Mouse (Mus musculus) MEL (cell line): Measurements from ENCODE around the gene Dnaic2. TPM values are rescaled to one million over a fixed set of nuclear protein-coding genes. Genes with fewer than 3 reads are reported as not detected.

ENCODE experiments used
- DNase-seq: peaks from one replicate; pipeline ENCODE4 v3.0.0; 2011; ENCODE audit warnings: low read depth, low spot score
- H3K27ac ChIP-seq: 2 replicates; pipeline ENCODE4 v1.5.1; 2012; ENCODE audit warnings: low read depth, mild to moderate bottlenecking, control low read depth, low read length, moderate library complexity; ENCODE audit not compliant: control insufficient read depth
- H3K27me3 ChIP-seq, 2 experiments: fragments of 150-350 bp in 1 of 2; sonication (generic) in 1 of 2; 2 replicates each; pipeline ENCODE4 v1.6.1; 2012; ENCODE audit warnings: low read length in 2 of 2, mild to moderate bottlenecking in 2 of 2, improper control_type of control experiment in 1 of 2, moderate library complexity in 1 of 2; ENCODE audit not compliant: insufficient read depth in 2 of 2, control insufficient read depth in 1 of 2
- H3K36me3 ChIP-seq, 2 experiments: 2 replicates each; pipeline ENCODE4 v1.6.1; 2012 to 2014; ENCODE audit warnings: low read length in 2 of 2, improper control_type of control experiment in 1 of 2, inconsistent platforms in 1 of 2, mild to moderate bottlenecking in 1 of 2; ENCODE audit not compliant: insufficient read depth in 2 of 2, control insufficient read depth in 1 of 2
- H3K4me1 ChIP-seq, 2 experiments: fragments of 150-350 bp in 1 of 2; sonication (generic) in 1 of 2; 2 replicates each; pipeline ENCODE4 v1.6.1; 2012; ENCODE audit warnings: low read length in 2 of 2, improper control_type of control experiment in 1 of 2, mild to moderate bottlenecking in 1 of 2; ENCODE audit not compliant: insufficient read depth in 2 of 2, control insufficient read depth in 1 of 2
- H3K4me3 ChIP-seq, 2 experiments: fragments of 150-350 bp in 1 of 2; sonication (generic) in 1 of 2; 2 replicates each; pipeline ENCODE4 v1.5.1; 2012; ENCODE audit warnings: low read depth in 2 of 2, low read length in 2 of 2, mild to moderate bottlenecking in 2 of 2, moderate library complexity in 2 of 2, control low read depth in 1 of 2, improper control_type of control experiment in 1 of 2; ENCODE audit not compliant: control insufficient read depth in 1 of 2, insufficient read depth in 1 of 2
- H3K79me2 ChIP-seq: 2 replicates; pipeline ENCODE4 v1.6.1; 2012; ENCODE audit warnings: mild to moderate bottlenecking, low read length, moderate library complexity; ENCODE audit not compliant: control insufficient read depth, poor library complexity, insufficient read depth
- H3K9ac ChIP-seq: 2 replicates; pipeline ENCODE4 v1.6.1; 2012; ENCODE audit warnings: low read depth, mild to moderate bottlenecking, control low read depth, low read length, moderate library complexity; ENCODE audit not compliant: control insufficient read depth, poor library complexity, severe bottlenecking
- H3K9me3 ChIP-seq: fragments of 150-350 bp; sonication (generic); replicated peaks from 2 replicates; pipeline ENCODE4 v1.6.1; 2012; ENCODE audit warnings: mild to moderate bottlenecking, low read length, improper control_type of control experiment, moderate library complexity; ENCODE audit not compliant: insufficient read depth
- BHLHE40 ChIP-seq: IDR thresholded peaks from 2 replicates; pipeline ENCODE4 v1.6.1; 2012; ENCODE audit warnings: low read depth, mild to moderate bottlenecking, inconsistent platforms, low read length, improper control_type of control experiment, borderline replicate concordance
- CHD2 ChIP-seq: IDR thresholded peaks from 2 replicates; pipeline ENCODE4 v1.6.1; 2011; ENCODE audit warnings: low read length, improper control_type of control experiment
- EP300 ChIP-seq, 2 experiments: IDR thresholded peaks; 2 replicates each; pipeline ENCODE4 v1.6.1; 2011; ENCODE audit warnings: improper control_type of control experiment in 2 of 2, low read length in 2 of 2, low read depth in 1 of 2, mild to moderate bottlenecking in 1 of 2
- GATA1 ChIP-seq: IDR thresholded peaks from 2 replicates; pipeline ENCODE4 v1.6.1; 2011; ENCODE audit warnings: low read depth, low read length, improper control_type of control experiment
- HCFC1 ChIP-seq: IDR thresholded peaks from 2 replicates; pipeline ENCODE4 v1.6.1; 2012; ENCODE audit warnings: low read depth, mild to moderate bottlenecking, inconsistent platforms, low read length, improper control_type of control experiment, moderate library complexity
- MEF2A ChIP-seq: IDR thresholded peaks from 2 replicates; pipeline ENCODE4 v1.6.1; 2014; ENCODE audit warnings: low read depth, mild to moderate bottlenecking, inconsistent platforms, low read length, improper control_type of control experiment; ENCODE audit not compliant: poor library complexity, insufficient replicate concordance, severe bottlenecking; ENCODE audit errors: extremely low read depth
- MXI1 ChIP-seq: IDR thresholded peaks from 2 replicates; pipeline ENCODE4 v1.6.1; 2011; ENCODE audit warnings: mild to moderate bottlenecking, low read depth, low read length, improper control_type of control experiment
- POLR2A ChIP-seq, 2 experiments: IDR thresholded peaks; 2 replicates each; pipeline ENCODE4 v1.6.1; 2011 to 2012; ENCODE audit warnings: low read length in 2 of 2, mild to moderate bottlenecking in 2 of 2, control low read depth in 1 of 2, improper control_type of control experiment in 1 of 2, low read depth in 1 of 2, moderate library complexity in 1 of 2; ENCODE audit not compliant: control insufficient read depth in 1 of 2, insufficient read depth in 1 of 2, poor library complexity in 1 of 2
- POLR2AphosphoS2 ChIP-seq: IDR thresholded peaks from 2 replicates; pipeline ENCODE4 v1.6.1; 2011; ENCODE audit warnings: low read length, improper control_type of control experiment
- POLR2AphosphoS5 ChIP-seq: IDR thresholded peaks from 2 replicates; pipeline ENCODE4 v1.6.1; 2012; ENCODE audit warnings: low read depth, borderline replicate concordance, mild to moderate bottlenecking, inconsistent platforms, low read length, moderate library complexity, mixed read lengths
- RCOR1 ChIP-seq: IDR thresholded peaks from 2 replicates; pipeline ENCODE4 v1.6.1; 2012; ENCODE audit warnings: low read depth, mild to moderate bottlenecking, inconsistent platforms, low read length, improper control_type of control experiment
- USF2 ChIP-seq, 2 experiments: IDR thresholded peaks; 2 replicates each; pipeline ENCODE4 v1.6.1; 2011 to 2012; ENCODE audit warnings: improper control_type of control experiment in 2 of 2, low read length in 2 of 2, borderline replicate concordance in 1 of 2, inconsistent platforms in 1 of 2, low read depth in 1 of 2, mild to moderate bottlenecking in 1 of 2; ENCODE audit not compliant: insufficient read depth in 1 of 2
- ZC3H11A ChIP-seq: IDR thresholded peaks from 2 replicates; pipeline ENCODE4 v1.6.1; 2012; ENCODE audit warnings: low read depth, mild to moderate bottlenecking, inconsistent platforms, low read length, improper control_type of control experiment
- ZMIZ1 ChIP-seq: IDR thresholded peaks from 2 replicates; pipeline ENCODE4 v1.6.1; 2012; ENCODE audit warnings: low read depth, mild to moderate bottlenecking, inconsistent platforms, low read length, improper control_type of control experiment, moderate library complexity
- ZNF384 ChIP-seq: IDR thresholded peaks from 2 replicates; pipeline ENCODE4 v1.6.1; 2012; ENCODE audit warnings: low read depth, mild to moderate bottlenecking, inconsistent platforms, low read length, improper control_type of control experiment
- polyA plus RNA-seq, 2 experiments: library from polyadenylated mRNA; stranded (reverse) in 1 of 2; unstranded in 1 of 2; fragments of >175 nt in 1 of 2; fragments of >200 nt in 1 of 2; gene quantifications; 2 replicates each; pipeline versions ENCODE4 v1.2.1 to v1.2.4; 2012; ENCODE audit warnings: low replicate concordance in 2 of 2, low read depth in 1 of 2; ENCODE audit not compliant: insufficient read length in 2 of 2, insufficient read depth in 1 of 2, missing spikeins in 1 of 2
- total RNA-seq: library from RNA; depleted of rRNA; stranded (reverse); fragments of 300-350 nt; gene quantifications from 2 replicates; pipeline ENCODE4 v1.2.3, GENCODE M21; 2012; rRNA removed

Gene Dnaic2
- total RNA-seq (not detected in 2 replicates), polyA plus RNA-seq (not detected)

- no peaks in the 10 kb centered on the region for H3K79me2 ChIP-seq
- H3K4me1 ChIP-seq, result peaks cover 0 to 4% of the 10 kb centered on the region in 2 experiments; a peak in 2 of 4 replicates
- no peaks in the 10 kb centered on the region for H3K36me3 ChIP-seq
- H3K9me3 ChIP-seq, result no peaks in the 10 kb centered on the region
- DNase-seq, result no peak
- TF ChIP-seq BHLHE40 (no peak), ZMIZ1 (no peak)
- no peaks in the 10 kb centered on the region for H3K27me3 ChIP-seq
- no peak within 1 kb of the TSS for H3K4me3 ChIP-seq
- H3K27ac ChIP-seq, result no peak within 1 kb of the TSS
- H3K9ac ChIP-seq, result no peak within 1 kb of the TSS
Observed at GRCm38 (mm10) chr11:114726965-114727825, at the start of gene Dnaic2. Dnaic2 (plus strand) TSS chr11:114727408.

GRCm38 (mm10) chr11:114679582-114679981 lies 47.6 kb upstream of the Dnaic2 start:
- Histone ChIP-seq H3K9ac (no peak overlapping the region), H3K27ac (no peak overlapping the region), H3K9me3 (no peaks in the 10 kb centered on the region), H3K79me2 (no peaks in the 10 kb centered on the region; the same call in 1 of the 2 replicates), H3K4me1 (peaks cover 4 to 15% of the 10 kb centered on the region in 2 experiments), H3K4me3 (no peak overlapping the region), H3K36me3 (peaks cover 0 to 5% of the 10 kb centered on the region in 2 experiments; a peak in 2 of 4 replicates), H3K27me3 (no peaks in the 10 kb centered on the region)
- DNase-seq, result peak; percentile 30
- TF ChIP-seq ZNF384 (no peak), POLR2AphosphoS5 (no peak), ZC3H11A (no peak), USF2 (IDR thresholded peaks at IDR 0.05; ENCODE audit: borderline replicate concordance in 1 of 2, insufficient read depth in 1 of 2, low read depth in 1 of 2, low read length in 2 of 2) (no peak), POLR2AphosphoS2 (no peak), MXI1 (no peak), ZMIZ1 (no peak), GATA1 (no peak), RCOR1 (no peak), HCFC1 (no peak), BHLHE40 (no peak), MEF2A (no peak), EP300 (IDR thresholded peaks at IDR 0.05; ENCODE audit: low read depth in 1 of 2, low read length in 2 of 2) (no peak), CHD2 (no peak), POLR2A (IDR thresholded peaks at IDR 0.05; ENCODE audit: control insufficient read depth in 1 of 2, insufficient read depth in 1 of 2, low read depth in 1 of 2, low read length in 2 of 2, poor library complexity in 1 of 2) (no peak)
